Mouse (Mus musculus) left cerebral cortex, adult 18-20 months (tissue): ENCODE data around the gene Il11. TPM values are rescaled to one million over a fixed set of nuclear protein-coding genes. Genes with fewer than 3 reads are reported as not detected.

Experiments
- DNase-seq, 2 experiments: peaks; one replicate each; pipeline ENCODE4 v3.0.0; 2021 to 2022; ENCODE audit warnings: low spot score in 2 of 2, mixed read lengths in 1 of 2
- total RNA-seq, 2 experiments: library from RNA; stranded (reverse); gene quantifications; 2 replicates each; pipeline ENCODE4 v1.2.3; 2021

Gene Il11
- total RNA-seq, 2 experiments from 2014 or later, result 0.28 to 0.30 TPM

DNA sequence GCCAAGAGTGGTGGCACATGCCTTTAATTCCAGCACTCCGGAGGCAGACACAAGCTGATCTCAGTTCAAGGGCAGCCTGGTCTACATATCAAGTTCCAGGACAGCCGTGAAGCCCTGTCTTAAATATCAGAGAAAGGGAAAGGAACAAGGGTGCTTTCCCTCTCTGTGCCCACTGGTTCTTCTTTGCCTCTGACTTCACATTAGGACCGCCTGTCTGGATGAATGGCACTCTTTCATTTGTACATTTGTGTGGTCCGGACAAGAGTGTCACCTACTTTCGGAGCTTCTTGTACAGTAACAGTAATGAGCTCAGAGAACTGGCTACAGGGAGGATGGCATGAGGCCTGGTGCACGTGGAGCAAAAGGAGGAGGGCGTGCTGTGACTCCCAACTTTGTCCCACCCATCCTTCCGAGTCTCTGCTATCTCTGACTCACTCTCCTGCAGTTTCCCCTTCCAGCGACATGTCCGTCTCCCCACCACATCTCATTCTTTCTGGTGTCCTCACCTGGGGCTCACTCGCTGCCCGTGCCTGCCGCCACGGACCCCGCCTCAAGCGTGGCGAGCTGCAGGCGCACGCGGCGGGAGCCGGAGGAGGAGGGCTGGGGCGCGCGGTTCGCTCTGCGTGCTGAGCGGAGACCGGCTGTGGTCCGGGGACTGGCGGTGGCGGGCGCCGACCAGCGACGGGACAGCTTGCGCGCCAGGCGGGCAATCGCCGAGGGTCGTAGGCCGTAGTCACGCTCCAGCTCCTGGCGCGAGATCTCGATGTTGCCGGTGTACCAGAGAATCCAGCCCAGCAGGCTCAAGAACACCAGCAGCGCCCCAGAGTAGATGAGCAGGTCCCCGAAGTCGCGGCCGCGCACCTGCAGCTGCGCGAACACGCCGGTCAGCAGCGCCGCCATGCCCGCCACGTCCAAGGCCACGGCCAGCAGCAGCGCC, 6.1 kb upstream of the Il11 start:
- peak; percentile 53 to 59 for DNase-seq

DNA sequence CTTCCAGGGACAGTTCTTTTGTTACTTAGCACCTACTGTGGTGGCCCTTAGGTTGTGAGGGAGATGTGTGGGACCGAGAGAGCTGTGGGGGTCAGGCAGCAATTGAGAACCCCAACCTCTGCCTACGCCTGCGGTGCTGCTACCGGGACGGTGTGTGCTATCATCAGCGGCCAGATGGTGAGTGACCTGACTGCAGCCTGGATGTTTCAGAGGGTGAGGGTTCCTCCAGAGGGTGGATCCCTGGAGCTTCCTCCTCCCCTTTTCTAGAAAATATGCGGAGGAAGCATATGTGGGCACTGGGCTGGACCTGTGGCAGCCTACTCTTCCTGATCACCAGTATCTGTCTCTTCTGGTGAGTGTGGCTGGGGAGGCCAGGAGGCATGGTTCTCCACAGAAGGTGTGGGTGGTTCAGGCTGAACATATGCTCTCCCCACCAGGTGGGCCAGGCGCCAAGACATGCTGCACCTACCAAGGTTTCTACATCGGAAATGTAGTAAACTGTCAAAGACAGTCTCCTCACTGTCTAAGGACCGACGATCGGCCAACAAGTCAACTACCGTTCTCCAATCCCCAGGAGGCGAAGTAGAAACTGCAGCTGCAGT, 1.1 kb upstream of the Il11 start:
- DNase-seq, result peak; percentile 55 to 58

DNA sequence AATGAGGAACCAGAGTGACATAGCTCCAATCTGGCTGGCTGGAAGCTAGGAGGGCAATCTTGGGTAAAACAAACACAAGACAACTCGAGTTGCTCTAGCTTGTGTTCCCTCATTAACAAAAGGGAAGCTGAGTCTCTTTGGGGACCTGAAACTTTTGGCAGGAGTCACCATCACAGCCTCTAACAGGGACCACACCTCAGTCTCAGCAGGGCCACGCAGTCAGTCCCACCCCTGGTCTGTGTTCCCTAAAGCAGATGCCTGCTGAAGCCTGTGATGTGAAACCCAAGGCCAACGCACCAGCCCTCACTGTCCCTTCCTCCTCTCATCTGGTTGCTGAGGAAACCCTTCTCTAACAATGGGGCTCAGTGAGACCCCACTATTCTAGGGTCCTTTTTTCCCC, 529 bp downstream of the Il11 start:
- DNase-seq, result no peak

DNA sequence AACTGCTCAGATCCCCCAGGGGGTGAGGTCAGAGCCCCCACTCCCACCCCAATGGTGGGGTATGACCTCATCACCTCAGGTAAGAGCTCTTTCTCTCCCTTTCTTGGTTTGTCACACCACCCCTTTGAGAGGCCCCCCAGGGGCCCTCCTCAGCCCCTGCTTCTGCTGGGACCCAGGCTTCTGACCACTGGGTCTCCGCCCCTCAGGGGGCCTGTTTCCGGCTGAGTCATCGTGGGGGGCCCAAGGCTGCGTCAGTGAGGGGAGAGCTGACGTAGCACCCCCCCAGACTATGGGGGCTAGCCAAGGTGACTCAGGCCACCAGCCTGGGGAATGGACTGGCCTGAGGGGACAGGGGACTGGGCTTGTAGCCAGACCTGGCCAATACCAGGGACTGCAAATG, 2.7 kb downstream of the Il11 start:
- no peak for DNase-seq

DNA sequence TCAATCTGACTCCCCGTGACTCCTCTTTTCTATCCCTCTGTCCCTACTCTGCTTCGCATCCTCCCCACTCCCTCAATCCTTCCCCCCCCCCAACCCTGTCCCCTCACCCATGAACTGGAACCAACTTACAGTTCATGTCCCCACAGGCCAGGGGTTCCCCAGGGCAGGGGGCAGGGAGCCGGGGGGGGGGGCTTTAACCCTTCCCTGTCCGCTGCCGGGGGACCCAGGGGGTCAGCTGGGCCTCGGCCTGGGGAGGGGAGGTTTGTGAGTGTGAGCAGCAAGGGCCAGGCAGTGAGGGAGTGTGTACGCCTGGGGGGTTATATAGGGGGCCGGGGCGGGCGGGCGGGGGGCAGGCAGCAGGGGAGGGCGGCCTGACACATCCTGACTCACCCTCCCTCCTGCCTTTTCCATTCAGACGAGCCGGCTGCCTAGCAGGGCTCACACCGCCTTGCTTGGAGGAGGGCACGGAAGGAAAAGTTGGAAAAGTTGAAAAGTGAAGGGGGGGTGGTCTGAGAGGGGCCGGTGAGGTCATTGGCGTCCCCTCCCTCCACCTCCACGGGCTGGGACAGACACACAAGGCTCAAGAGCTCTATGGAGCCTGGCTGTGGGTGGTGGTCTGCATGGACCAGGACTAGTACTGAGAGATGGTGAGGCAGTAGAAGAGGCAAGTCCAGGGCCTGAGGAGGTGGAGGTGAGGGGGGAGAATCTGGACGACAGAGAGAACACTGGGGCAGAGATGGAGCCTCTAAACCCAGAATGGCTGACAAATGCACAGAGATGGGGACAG, 4.6 kb downstream of the Il11 start:
- DNase-seq, result no peak

DNA sequence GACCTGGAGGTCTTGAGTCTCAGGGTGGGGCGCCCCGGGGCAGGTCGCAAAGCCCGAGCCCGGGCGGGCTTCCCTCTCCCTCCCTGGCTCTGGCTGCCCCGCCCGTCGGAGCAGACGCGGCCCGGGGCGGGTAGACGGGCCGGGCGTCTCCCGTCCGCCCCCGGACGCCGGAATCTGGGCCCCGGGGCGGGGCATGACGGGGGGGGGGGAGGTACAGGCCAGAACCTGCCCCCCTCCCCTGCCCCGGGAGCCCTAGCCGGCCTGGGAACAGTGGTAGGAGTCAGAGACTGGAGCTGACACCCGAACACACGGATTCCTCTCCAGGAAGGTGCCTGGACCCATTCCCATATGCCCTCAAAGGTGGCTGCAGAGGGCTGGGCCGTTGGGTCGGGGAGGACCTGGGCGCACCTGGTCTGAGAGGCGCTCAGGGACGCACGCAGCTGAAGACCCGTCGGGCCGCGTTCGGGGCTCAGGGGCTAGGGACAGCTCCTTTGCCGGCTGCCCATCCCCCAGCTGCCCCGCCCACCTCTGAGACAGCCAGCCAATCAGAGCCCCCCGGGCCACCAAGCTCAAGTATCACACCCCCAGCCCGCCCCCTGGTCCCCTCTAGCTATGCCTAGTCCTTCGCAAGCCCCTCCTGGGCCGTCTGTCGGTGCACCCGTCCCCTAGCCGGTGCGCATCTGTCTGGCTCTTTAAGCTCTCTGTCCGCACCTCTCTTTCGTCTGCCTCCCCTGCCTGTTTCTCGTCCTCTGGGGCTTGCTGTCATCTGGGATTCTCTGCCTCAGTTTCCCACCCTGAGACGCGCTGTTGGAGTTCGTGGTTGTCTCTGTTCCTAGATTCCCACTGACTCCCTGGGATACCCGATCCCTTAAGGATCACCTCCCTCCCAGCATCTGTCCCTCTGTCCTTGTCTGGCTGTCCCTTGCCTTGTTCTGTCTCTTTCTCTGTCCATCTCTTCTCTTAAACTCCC, 5.5 kb downstream of the Il11 start:
- no peak for DNase-seq

DNA sequence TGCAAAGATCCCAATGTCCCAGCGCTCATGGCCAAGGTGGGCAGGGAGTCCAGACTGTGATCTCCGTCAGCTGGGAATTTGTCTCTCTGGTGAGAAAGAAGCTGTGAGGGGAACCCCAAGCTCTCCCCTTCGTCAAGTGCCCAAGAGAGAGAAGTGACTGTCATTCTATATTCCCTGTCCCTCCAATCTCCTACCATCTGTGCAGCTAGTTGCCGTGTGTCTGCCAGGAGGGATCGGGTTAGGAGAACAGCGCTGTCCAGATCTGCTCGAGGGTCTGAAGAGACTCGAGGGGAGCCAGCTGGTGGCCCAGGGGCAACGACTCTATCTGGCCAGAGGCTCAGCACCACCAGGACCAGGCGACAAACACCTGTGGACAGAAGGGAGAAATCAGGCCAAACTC, 6.5 kb downstream of the Il11 start:
- no peak for DNase-seq

DNA sequence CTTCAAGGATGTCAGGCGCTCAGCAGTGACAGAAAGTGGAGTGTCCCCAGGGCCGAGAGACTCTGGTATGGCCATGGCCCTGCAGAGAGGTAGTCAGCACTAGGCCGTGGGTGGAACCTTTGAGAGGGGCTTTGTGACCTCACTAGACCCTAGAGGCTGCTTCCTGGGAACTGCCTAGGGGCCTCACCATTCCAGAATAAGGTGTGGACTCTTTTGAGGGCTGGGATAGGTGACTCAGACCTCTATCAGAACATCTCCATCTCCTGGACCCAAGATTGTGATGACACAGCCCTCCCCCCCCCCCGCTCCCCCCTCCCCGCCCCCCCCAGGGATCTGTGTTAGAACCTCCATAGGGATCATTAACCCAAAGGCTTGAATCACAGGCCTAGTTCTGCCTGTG, 11.5 kb downstream of the Il11 start, which contains the start of gene Fam71e2:
Fam71e2 (minus strand) TSS at position 101 of the 400 bp plus-strand sequence.
- no peak for DNase-seq

DNA sequence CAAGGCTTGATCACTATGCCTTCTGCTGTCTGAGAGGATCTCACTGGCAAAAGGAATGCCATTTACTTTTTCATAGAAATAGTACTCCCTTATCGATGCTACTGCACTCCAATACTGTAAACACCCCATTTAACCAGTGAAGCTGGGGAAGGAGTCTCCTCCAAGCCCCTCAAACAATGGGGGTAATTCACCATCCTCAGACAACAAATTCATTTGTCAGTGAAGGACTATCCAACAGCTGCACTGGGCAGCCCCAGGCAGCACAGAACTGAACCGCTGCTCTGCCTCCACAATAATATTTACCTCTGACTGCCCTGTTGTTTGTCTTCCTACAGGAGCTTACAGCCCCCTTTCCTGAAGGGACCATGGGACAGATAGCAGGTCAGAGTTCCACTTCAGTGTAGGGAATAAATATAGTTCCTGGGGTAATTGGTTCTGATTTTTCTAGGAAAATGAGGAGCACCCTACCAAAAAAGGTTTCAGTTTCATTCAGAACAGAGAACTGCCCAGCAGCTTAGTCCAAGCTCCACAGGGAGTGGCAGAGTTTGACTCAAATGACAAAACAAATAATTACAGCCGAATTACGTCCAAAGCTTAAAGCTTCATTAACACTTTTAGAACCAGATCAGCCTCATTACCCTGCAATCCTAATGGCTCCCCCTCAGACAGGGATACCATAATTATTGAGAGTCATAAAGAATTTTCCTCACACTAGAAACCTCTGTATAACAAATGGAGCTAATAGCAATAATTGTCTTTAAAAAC, 17.5 kb downstream of the Il11 start:
- DNase-seq, result no peak

DNA sequence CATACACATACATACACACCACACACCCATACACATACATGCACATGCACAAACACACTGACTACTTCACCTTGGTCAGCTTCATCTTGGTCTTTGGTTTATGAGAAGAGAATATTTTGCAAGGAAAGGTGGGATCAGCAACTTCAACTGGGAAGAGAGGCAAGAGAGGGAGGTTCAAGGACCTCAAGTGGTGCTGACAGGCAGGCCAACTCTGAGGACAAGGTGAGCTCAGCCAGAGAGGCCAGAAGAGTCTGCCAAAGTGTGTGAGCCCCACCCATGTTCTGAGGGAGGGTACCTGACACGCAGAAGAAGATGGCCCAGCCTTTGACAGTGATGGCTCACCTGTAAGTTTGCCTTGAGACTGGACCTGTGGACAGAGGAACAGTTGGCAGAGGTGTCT, 23.0 kb downstream of the Il11 start:
- DNase-seq, result no peak

DNA sequence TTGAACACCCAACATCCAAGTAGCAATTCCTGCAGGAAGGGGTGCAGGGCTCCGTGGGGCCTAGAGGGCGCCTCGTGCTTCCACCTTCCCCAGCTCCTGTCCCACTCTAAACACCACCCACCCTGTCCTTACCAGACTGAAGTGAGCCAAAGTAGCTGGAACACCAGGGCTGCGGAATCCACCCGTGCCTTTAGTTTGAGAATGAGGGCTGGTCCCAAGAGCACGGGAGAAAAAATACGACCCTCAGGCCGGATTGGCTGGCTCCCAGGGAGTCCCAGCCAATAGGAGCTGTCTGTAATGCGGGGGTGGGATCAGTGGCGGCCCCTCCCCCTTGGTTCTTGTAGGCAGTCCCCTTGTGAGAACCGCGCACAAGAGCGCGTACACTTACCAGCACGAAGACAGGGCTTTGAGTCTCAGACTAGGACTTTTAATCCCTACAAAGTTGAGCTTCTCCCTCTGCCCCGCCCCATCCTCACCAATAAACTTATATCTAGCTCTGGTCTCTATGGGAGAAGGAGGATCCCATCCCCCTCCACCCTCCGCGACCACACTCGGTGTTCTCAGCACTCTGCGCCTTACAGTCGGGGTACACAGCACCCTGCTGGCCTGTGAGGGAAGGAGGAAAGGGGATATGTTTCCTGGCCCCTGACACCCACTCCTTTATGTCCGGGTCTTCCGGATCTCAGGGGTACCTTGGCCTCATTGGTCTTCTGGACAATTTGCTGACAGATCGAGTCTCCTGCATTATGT, 29.7 kb downstream of the Il11 start, which contains the start of gene Cox6b2:
Cox6b2 (minus strand) TSS at position 274 of the 750 bp plus-strand sequence.
- DNase-seq, result peak in 1 of 2 experiments; percentile 25

DNA sequence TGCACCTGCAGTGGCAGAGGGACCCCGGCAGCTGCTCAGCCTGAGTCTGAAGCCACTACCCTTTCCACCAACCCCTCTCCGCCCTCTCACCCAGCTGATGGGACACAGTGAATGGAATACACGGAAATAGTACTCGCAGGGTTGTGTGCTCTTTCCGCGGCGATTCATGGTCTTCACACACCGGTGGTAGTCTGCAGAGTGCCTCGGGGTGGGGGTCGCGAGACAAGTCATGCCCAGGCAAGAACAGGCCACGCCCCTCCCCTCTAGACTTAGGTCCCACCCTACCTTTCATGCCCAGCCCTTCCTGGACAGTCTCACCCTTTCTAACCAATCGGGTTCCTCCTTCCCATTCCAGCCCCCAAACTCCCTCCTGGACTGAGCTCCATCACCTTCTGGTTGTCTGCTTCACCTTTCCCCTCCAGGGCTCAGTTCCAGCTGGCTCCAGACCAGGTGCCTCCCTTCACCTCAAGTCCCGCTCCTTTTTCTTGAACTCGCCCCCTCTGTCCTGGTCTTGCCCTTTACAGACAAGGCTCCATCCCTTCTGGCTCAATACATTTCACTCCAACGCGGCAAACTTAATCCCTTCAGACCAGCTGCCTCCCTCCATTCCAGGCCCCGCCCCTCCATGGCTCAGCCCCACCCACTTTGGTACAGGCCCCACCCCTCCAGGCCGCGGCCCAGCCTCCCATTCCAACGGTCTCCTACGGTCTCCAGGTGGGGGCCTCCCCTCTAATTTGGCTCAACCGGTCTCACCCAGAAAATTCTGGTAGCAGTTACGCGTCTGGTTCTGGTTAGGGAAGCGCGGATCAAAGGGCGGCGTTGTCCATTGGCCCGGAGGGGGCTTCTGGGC, 30.5 kb downstream of the Il11 start:
- no peak for DNase-seq

DNA sequence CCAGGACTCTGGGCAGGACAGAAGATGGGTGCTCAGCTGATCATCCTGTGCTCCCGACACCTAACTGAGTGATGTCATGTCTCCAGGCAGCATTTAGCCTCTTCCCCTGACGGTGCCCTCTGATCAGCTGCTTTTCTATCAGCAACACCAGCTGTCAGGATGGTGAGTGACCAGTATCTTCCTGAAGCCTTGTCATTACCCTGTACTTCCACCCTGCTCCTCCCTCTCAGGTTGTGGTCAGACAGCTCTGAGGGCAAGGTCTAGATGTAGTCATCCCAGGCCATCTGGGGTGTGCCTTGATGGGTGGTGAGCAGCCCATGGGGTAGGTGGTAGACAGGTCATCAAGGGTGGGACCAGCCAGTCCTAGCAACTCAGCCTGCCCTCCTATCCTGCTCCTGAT, 33.5 kb downstream of the Il11 start:
- DNase-seq, result no peak

DNA sequence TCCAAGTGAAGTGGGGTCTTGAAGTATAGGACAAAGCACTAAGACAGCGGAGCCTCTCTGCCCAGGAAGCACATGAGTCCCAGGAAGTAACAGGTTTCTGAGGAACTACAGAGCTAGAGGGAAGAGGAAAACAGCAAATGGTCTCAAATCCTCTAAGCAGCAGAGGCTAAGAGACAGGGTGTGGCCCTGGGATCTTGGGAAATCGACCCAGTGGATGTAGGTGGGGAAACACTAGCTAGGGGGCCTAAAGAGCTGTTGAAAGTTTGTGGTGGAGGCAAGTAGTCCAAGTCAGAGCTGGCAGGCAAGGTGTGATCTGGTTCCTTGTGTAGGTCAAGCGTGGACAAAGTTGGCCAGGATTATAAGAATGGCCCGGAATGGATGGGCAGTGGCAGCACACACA, 34.3 kb downstream of the Il11 start:
- DNase-seq, result no peak

DNA sequence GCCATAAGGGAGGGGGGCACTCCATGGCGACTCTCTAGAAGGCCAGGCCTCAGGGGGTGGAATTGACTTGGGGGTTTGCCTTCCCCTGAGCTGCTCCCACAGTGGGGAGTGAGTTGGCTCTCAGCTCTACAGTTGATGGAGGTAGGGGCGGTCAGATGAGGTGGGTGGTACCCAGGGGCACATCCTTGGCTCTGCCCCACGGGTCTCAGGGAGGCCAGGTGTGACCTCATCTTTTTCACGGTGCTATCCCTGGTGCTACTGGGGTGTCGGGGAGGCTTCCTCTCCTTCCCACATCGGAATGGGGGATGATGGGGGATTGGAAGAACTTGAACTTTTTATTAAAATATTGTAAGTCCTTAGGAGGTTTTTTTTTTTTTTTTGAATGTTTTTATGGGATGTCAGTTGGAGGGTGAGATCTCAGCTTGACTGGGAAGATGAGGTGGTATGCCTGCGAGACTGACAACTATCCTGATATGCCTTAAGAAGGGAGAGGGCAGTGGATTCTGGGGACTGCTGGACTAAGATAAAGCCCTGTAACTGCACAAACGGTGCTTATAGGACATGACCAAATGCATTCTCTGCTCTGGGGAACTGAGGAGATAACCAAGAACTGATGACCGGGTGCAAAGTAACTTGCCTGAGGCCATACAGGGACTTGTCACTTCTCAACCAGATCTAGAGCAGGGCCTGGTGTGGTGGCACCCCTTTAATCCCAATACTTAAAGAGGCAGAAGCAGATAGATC, 35.3 kb downstream of the Il11 start:
- DNase-seq, result no peak

DNA sequence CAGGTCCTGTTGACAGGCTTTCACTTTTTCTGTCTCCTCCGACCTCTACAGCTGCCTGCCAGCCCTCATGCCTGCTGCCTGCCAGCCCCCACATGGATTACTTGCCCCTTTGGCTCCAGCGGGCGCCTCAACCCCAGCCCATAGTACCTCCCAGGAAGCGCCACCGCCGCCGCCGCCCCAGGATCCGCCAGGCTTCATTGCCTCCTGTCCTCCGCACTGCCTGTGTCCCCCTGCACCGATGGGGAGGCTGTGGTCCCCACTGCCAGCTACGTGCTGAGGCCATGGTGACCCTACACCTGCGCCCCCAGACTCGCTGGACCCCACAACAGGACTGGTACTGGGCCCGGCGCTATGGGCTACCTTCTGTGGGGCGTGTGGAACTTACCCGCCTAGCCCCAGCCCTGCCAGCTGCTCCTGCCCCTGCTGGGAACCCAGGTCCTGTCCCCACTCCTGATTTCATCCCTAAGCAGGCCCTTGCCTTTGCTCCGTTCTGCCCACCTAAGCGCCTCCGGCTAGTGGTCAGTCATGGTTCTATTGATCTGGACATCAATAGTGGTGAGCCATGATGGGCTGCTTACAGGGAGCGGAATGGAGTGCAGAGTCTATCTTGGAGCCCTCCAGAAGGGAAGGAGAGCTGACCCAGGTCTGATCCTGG, 36.2 kb downstream of the Il11 start:
- no peak for DNase-seq

DNA sequence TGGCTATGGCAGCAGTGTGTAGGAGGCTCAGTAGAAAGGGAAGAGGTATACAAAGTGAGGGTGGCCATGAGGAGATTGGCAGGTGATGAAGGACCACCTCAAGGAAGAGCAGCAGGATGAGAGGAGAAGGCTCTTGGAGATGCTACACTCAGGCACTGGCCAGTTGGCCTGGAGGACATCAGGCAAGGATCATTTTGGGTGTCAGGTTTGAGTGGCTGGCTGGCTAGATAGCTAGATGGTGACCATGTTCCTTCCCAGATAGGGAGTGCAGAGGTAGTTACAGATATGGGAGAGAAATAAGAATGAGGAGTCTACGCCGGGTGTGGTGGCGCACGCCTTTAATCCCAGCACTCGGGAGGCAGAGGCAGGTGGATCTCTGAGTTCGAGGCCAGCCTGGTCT, 37.8 kb downstream of the Il11 start:
- DNase-seq, result no peak
